Mouse (Mus musculus) hindbrain, embryonic 15.5 days (tissue): ENCODE data around the gene Hspa1l. TPM values are rescaled to one million over a fixed set of nuclear protein-coding genes. Genes with fewer than 3 reads are reported as not detected.
A peak's percentile ranks its signal among the peaks of the same experiment; 100 is the strongest.
"Not testable (repeated sequence)": the region's sequence is repeated elsewhere in the genome, so short reads cannot be mapped to it uniquely, and the experiment has no call there.

Experiments
- ATAC-seq: fragments of 200-750 bp; cut with Nextera tagmentation; 2 replicates; pipeline ENCODE4 v1.8.0; 2017; ENCODE audit warnings: low read depth, moderate number of reproducible peaks, moderate TSS enrichment; ENCODE audit not compliant: low FRiP score
- H3K27ac ChIP-seq: fragments of 300-500 bp; sonication (generic); replicated peaks from 2 replicates; pipeline ENCODE4 v1.5.1; 2015; ENCODE audit warnings: mild to moderate bottlenecking, inconsistent platforms
- H3K27me3 ChIP-seq: fragments of 300-500 bp; sonication (generic); 2 replicates; pipeline ENCODE4 v1.6.1; 2015; ENCODE audit warnings: control low read depth, inconsistent platforms
- H3K36me3 ChIP-seq: fragments of 300-500 bp; sonication (generic); 2 replicates; pipeline ENCODE4 v1.6.1; 2015; ENCODE audit warnings: control low read depth, inconsistent platforms
- H3K4me1 ChIP-seq: fragments of 300-500 bp; sonication (generic); replicated peaks from 2 replicates; pipeline ENCODE4 v1.6.1; 2015; ENCODE audit warnings: control low read depth, inconsistent platforms
- H3K4me2 ChIP-seq: fragments of 300-500 bp; sonication (generic); 2 replicates; pipeline ENCODE4 v1.6.1; 2015; ENCODE audit warnings: moderate library complexity, mild to moderate bottlenecking, inconsistent platforms
- H3K4me3 ChIP-seq: fragments of 300-500 bp; sonication (generic); 2 replicates; pipeline ENCODE4 v1.5.1; 2015; ENCODE audit warnings: mild to moderate bottlenecking, inconsistent platforms
- H3K9ac ChIP-seq: fragments of 300-500 bp; sonication (generic); 2 replicates; pipeline ENCODE4 v1.6.1; 2015; ENCODE audit warnings: inconsistent platforms
- H3K9me3 ChIP-seq: fragments of 300-500 bp; sonication (generic); 2 replicates; pipeline ENCODE4 v1.6.1; 2016; ENCODE audit warnings: control low read depth, inconsistent platforms
- WGBS: fragments of 180-500 bp; shearing (Covaris S2); methylation state at CpG from one replicate; pipeline ENCODE4 v1.1.7; 2015; 5-methylcytosine and 5-hydroxymethylcytosine counted together
- polyA plus RNA-seq: library from polyadenylated mRNA; unstranded; fragments of >200 nt; fragmentation: Nextera tagmentation; extraction: Ambion mirVana; gene quantifications from 2 replicates; pipeline ENCODE4 v1.2.1, GENCODE M21; 2015

The Hspa1l gene
- polyA plus RNA-seq, 1 experiment from 2014 or later, result 1.8 TPM

DNA sequence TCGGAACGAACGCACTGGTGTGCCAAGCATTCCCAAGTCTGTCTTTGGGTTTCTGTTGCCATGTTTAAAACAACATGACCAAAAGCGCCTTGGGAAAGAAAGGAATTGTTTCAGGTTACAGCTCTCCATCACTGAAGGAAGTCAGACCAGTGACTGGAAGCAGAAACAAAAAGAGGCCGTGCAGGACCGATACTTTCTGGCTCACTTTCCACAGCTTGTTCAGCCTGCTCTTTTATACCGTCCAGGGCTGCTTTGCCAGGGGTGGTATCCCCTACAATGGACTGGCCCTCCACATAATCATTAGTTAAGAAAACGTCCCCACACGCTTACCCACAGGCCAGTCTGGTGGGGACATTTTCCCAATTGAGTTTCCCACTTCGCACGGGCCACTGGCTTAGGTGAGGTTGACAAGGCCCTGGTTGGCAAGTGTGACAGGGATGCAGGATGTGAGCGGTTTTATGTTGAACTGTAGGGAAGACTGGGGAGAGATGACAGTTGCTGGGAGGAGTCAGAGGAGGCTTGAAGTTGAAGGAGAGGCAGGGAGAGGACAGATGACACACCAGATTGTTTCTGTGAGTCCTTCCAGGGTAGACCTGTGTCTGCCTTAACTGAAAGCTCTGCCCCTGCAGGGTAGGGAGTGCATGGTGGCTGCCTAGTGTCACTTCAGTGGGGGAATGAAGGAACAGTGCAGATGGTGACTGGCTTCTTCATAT is 29.8 kb downstream of the Hspa1l start:
- H3K27ac ChIP-seq, result peak overlapping the region; percentile 96
- H3K4me1 ChIP-seq, result peaks cover 29% of the 10 kb centered on the region
- peak overlapping the region; percentile 63 for H3K4me3 ChIP-seq
- 10% methylated on average over 12 of the region's 12 CpGs for WGBS
- peaks cover 20% of the 10 kb centered on the region for H3K36me3 ChIP-seq
- no peaks in the 10 kb centered on the region for H3K9me3 ChIP-seq
- H3K9ac ChIP-seq, result peak overlapping the region; percentile 97
- no peak for ATAC-seq
- H3K27me3 ChIP-seq, result no peaks in the 10 kb centered on the region
- peak overlapping the region; percentile 99 for H3K4me2 ChIP-seq

DNA sequence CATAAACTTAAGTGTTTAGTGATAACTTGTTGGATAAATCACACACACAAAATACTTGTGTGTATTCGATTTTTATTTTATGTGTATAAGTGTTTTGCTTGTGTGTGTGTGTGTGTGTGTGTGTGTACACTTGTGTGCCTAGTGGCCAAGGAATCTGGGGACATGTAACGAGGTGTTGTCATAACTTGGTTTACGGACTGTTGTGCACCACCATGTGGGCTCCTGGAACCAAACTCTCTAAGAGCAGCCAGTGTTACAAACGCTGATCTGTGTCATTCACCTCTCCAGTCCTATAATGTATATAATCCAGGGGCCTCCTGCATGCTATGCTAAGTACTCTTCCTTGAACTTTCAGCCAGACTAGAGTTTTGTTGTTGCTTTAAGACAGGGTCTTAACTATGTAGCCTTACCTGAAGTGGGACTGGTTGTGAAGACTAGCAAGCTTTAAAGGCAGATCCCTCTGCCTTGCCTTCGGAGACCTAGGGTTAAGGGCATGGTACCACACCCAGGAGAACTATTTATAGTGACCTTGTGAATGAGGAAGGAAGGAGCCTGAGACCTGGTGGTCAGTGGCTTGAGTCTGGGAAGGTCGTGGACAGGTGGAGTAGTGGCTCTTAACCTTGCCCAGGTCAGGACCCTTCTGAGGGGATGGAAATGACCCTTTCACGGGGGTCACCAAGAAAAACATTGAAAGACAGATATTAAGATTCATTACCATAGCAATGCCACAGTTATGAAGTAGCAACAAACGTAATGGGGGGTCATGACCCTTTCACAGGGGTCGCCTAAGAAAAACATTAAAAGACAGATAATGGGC is 30.7 kb downstream of the Hspa1l start:
- Histone ChIP-seq H3K4me2 (peak overlapping the region; percentile 99; the same call in 1 of the 2 replicates), H3K36me3 (peaks cover 26% of the 10 kb centered on the region), H3K4me3 (no peak overlapping the region), H3K4me1 (peaks cover 29% of the 10 kb centered on the region), H3K27ac (no peak overlapping the region), H3K9ac (no peak overlapping the region), H3K9me3 (no peaks in the 10 kb centered on the region), H3K27me3 (no peaks in the 10 kb centered on the region)
- 77% methylated on average over 9 of the region's 9 CpGs for WGBS
- ATAC-seq, result no peak

DNA sequence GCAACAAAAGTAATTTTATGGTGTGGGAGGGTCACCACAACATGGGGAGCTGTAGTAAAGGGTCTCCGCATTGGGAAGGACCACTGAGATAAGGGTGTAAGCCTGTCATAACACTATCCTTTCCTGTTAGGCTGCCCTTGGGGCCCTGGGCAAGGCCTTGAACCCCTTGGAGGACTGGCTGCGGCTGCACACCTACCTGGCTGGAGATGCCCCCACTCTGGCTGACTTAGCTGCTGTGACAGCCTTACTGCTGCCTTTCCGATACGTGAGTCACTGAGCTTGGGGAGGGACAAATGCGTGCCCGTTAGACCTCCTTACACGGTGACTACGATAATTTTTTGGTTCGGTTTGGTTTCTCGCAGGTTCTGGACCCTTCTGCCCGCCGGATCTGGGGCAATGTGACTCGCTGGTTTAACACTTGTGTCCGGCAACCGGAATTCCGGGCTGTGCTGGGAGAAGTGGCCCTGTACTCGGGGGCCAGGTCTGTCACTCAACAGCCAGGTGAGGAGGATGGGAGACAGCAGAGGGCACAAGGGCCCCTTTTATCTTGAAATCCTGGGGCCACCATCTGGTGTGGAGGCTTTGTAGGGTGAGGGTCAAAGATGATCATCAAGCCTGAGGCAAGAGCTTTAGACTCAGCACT is 31.7 kb downstream of the Hspa1l start:
- no peak for ATAC-seq
- Histone ChIP-seq H3K9me3 (no peaks in the 10 kb centered on the region), H3K4me3 (no peak overlapping the region), H3K4me2 (no peak overlapping the region), H3K36me3 (peaks cover 31% of the 10 kb centered on the region), H3K27ac (no peak overlapping the region), H3K27me3 (no peaks in the 10 kb centered on the region), H3K4me1 (peaks cover 29% of the 10 kb centered on the region), H3K9ac (no peak overlapping the region)
- WGBS, result 96% methylated on average over 17 of the region's 17 CpGs

DNA sequence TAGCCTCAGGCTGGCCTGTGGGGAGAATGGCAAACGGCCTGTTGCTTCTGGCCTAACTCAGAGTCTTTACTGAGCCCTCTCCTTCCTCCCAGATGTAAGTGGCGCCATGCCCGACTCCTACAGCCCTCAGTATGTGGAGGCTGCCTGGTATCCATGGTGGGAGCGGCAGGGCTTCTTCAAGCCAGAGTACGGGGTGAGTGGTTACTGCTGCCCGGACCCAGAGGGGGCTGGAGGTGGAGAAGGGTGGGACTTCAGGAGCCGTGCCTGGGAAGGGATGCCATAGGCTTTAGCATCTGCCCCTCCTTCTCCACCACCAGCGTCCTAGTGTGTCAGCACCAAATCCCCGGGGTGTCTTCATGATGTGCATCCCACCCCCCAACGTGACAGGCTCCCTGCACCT is 32.7 kb downstream of the Hspa1l start:
- Histone ChIP-seq H3K4me2 (no peak overlapping the region), H3K4me3 (no peak overlapping the region), H3K9ac (no peak overlapping the region), H3K4me1 (peaks cover 23% of the 10 kb centered on the region), H3K27me3 (no peaks in the 10 kb centered on the region), H3K36me3 (peaks cover 36% of the 10 kb centered on the region), H3K27ac (no peak overlapping the region), H3K9me3 (no peaks in the 10 kb centered on the region)
- WGBS, result 95% methylated on average over 10 of the region's 10 CpGs
- no peak for ATAC-seq

DNA sequence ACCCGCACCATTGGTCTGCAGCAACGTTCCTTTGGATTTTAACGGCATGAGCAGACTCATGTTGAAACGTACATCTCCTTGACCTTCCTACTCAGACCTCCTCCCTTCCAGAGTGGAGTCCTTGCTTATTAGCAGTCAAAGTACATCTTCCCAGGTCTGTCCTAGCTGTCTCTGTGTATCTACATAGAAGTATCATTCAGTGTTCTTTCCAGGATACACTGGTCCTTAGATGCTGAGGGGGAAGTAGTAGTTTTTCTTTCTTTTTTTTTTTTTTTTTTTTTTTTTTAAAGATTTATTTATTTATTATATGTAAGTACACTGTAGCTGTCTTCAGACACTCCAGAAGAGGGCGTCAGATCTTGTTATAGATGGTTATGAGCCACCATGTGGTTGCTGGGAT is 33.4 kb downstream of the Hspa1l start:
- Histone ChIP-seq H3K36me3 (peaks cover 43% of the 10 kb centered on the region), H3K4me1 (peaks cover 23% of the 10 kb centered on the region)
- not testable (repeated sequence) for H3K27ac ChIP-seq, H3K27me3 ChIP-seq, H3K9me3 ChIP-seq, H3K4me3 ChIP-seq, ATAC-seq, H3K9ac ChIP-seq, H3K4me2 ChIP-seq
- WGBS, result 95% methylated on average over 4 of the region's 5 CpGs

DNA sequence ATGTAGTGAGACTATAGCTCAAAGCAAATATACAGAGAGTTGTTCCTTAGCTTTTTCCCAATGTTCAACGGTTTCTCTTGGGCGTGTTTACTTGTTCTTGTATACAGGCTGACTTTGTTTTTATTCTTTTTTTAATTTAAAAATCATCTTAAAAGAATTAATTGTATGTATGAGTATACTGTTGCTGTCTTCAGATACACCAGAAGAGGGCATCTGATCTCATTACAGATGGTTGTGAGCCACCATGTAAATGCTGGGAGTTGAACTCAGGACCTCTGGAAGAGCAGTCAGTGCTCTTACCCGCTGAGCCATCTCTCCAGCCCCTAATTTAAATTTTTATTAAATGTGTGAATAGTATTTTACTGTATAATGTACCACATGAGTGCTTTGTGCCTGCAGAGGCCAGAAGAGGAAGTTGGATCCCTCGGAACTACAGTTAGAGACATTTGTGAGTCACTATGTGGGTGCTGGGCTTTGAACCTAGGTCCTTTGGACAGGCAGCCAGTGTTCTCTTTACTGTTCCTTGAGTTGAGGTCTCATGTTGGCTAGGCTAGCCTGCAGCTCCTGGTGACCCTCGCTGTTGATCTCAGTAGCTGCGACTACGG is 35.0 kb downstream of the Hspa1l start:
- Histone ChIP-seq H3K4me1 (peaks cover 12% of the 10 kb centered on the region), H3K36me3 (peaks cover 59% of the 10 kb centered on the region), H3K9me3 (no peaks in the 10 kb centered on the region), H3K27ac (no peak overlapping the region), H3K9ac (no peak overlapping the region), H3K4me2 (no peak overlapping the region), H3K4me3 (no peak overlapping the region), H3K27me3 (no peaks in the 10 kb centered on the region)
- no peak for ATAC-seq
- WGBS, result 96% methylated on average over 7 of the region's 7 CpGs

DNA sequence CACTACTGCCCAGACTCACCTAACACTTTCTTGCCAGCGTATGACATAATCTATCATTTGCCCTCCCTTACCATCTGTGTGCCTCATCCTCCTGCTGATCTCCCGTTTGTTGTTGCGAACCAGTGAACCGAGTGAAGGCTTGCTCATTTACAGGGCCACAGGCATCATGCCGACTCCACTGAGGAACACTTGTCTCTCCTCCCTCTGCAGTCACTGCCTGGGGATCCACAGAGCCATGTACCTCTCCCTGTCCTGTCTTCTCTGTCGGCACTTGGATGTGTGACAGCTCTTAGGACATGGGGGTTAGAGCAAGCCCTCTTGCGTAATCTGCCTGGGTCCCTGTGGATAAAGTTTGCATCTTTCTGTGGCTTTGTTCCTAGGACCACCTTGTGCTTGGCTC is 37.1 kb downstream of the Hspa1l start:
- H3K27ac ChIP-seq, result no peak overlapping the region
- H3K9me3 ChIP-seq, result no peaks in the 10 kb centered on the region
- no peaks in the 10 kb centered on the region for H3K27me3 ChIP-seq
- no peak overlapping the region for H3K4me3 ChIP-seq
- no peaks in the 10 kb centered on the region for H3K4me1 ChIP-seq
- ATAC-seq, result no peak
- H3K4me2 ChIP-seq, result no peak overlapping the region
- peaks cover 80% of the 10 kb centered on the region for H3K36me3 ChIP-seq
- WGBS, result 76% methylated on average over 7 of the region's 7 CpGs
- H3K9ac ChIP-seq, result no peak overlapping the region

DNA sequence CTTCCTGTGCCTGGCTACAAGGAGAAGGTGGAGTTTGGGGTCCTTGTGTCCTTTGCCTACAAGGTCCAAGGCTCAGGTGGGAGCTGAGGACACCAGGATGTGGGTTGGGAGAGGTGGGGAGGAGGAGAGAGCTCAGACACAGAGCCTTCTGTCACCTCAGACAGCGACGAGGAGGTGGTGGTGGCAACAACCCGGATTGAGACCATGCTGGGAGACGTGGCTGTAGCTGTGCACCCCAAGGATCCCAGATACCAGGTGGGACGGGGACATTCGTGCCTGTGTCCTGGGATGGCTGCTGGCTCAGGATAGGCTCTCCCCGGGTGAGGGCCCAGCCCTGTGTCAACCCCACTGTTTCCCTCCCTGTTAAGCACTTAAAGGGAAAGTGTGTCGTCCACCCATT is 38.9 kb downstream of the Hspa1l start:
- Histone ChIP-seq H3K27me3 (no peaks in the 10 kb centered on the region), H3K9me3 (no peaks in the 10 kb centered on the region), H3K9ac (no peak overlapping the region), H3K27ac (no peak overlapping the region), H3K4me2 (no peak overlapping the region), H3K4me3 (no peak overlapping the region), H3K4me1 (0 out of 2 replicates have a peak, but pooled peaks cover 3% of the 10 kb centered on the region), H3K36me3 (peaks cover 77% of the 10 kb centered on the region)
- WGBS, result 92% methylated on average over 8 of the region's 8 CpGs
- no peak for ATAC-seq

DNA sequence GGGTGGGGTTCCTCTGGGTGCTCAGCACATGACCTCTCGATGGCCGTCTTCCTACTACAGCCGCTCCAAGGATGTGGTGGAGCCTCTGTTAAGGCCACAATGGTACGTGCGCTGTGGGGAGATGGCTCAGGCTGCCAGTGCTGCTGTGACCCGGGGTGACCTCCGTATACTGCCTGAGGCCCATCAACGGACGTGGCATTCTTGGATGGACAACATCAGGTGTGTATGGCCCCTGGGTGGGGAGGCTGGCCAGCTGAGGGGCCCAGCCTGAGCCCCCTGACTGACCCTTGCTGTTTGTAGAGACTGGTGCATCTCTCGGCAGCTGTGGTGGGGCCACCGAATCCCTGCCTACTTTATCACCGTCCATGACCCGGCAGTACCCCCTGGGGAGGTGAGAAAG is 39.9 kb downstream of the Hspa1l start:
- Histone ChIP-seq H3K9ac (no peak overlapping the region), H3K27me3 (no peaks in the 10 kb centered on the region), H3K4me1 (0 out of 2 replicates have a peak, but pooled peaks cover 3% of the 10 kb centered on the region), H3K9me3 (no peaks in the 10 kb centered on the region), H3K27ac (no peak overlapping the region), H3K4me2 (no peak overlapping the region), H3K36me3 (peaks cover 71% of the 10 kb centered on the region), H3K4me3 (no peak overlapping the region)
- no peak for ATAC-seq
- 84% methylated on average over 13 of the region's 13 CpGs for WGBS

DNA sequence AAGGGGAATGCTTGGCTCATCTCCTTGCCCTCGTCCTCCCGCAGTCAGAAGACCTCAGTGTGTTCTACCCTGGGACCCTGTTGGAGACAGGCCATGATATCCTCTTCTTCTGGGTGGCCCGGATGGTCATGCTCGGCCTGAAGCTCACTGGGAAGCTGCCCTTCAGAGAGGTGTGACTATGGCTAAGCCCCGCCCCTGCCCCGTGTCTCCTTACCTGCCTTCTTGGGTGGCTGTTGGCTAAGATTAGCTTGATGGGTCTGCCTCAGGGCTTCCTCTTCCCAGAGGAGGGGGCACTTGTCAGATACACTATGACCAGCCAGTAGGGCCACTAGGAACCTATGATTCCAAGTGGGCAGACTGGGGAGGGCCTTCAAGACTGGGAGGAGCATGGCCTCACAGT is 40.7 kb downstream of the Hspa1l start:
- H3K9ac ChIP-seq, result no peak overlapping the region
- no peak overlapping the region for H3K27ac ChIP-seq
- 0 out of 2 replicates have a peak, but pooled peaks cover 3% of the 10 kb centered on the region for H3K4me1 ChIP-seq
- H3K4me3 ChIP-seq, result no peak overlapping the region
- 83% methylated on average over 6 of the region's 6 CpGs for WGBS
- H3K27me3 ChIP-seq, result no peaks in the 10 kb centered on the region
- no peaks in the 10 kb centered on the region for H3K9me3 ChIP-seq
- ATAC-seq, result no peak
- H3K4me2 ChIP-seq, result no peak overlapping the region
- peaks cover 66% of the 10 kb centered on the region for H3K36me3 ChIP-seq

DNA sequence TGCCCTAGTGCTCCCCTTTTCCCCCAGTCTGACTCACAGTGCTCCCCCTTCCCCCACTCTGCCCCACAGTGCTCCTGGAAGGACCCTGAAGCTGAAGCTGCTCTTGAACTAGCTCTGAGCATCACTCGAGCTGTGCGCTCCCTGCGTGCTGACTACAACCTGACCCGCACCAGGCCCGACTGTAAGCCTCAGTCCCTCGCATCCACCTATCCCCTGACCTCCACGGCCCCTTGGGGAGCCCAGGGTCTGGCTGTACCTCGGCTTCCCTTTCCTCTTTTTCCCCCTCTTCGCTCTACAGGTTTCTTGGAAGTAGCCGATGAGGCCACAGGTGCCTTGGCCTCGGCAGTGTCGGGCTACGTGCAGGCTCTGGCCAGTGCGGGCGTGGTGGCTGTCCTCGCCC is 42.8 kb downstream of the Hspa1l start:
- H3K4me3 ChIP-seq, result no peak overlapping the region
- 0 out of 2 replicates have a peak, but pooled peaks cover 3% of the 10 kb centered on the region for H3K4me1 ChIP-seq
- no peaks in the 10 kb centered on the region for H3K27me3 ChIP-seq
- peaks cover 54% of the 10 kb centered on the region for H3K36me3 ChIP-seq
- WGBS, result 93% methylated on average over 16 of the region's 16 CpGs
- no peak for ATAC-seq
- H3K27ac ChIP-seq, result no peak overlapping the region
- H3K9ac ChIP-seq, result no peak overlapping the region
- H3K4me2 ChIP-seq, result no peak overlapping the region
- no peaks in the 10 kb centered on the region for H3K9me3 ChIP-seq

DNA sequence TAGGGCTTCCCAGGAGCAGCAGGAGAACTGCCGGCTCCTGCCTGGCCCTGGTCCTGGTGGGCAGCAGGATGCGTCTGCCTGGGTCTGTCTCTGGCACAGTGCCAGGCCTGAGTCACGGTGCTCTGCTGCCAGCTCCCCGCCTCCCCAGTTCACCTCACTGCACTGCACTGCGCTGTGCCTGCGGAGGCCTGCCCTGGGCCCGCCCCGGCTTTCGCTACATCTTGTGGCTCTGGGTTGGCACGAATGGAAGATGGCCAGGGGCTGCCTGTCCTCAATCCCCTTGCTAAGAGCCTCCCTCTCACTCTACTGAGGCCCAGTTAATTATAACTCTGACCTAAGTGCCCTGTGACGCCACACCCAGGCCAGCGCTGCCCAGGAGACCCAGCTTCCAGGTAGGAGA is 43.9 kb downstream of the Hspa1l start, which contains the start of gene Vwa7:
Vwa7 (plus strand) TSS at position 204 of the 400 bp plus-strand sequence.
- ATAC-seq, result peak; percentile 52
- Histone ChIP-seq H3K4me1 (peaks cover 5% of the 10 kb centered on the region), H3K27me3 (no peaks in the 10 kb centered on the region), H3K9me3 (no peaks in the 10 kb centered on the region), H3K4me3 (no peak within 1 kb of the TSS), H3K36me3 (peaks cover 43% of the 10 kb centered on the region), H3K9ac (no peak within 1 kb of the TSS), H3K4me2 (no peak within 1 kb of the TSS), H3K27ac (no peak within 1 kb of the TSS)
- 61% methylated on average over 12 of the region's 12 CpGs for WGBS
